Mouse (Mus musculus) activated CD4-positive, CD25-positive, alpha-beta regulatory T cell, adult 4 months (primary cell): Measurements from ENCODE around the gene Exoc1. TPM values are rescaled to one million over a fixed set of nuclear protein-coding genes. Genes with fewer than 3 reads are reported as not detected.

Experiments
- ATAC-seq: one replicate; pipeline ENCODE4 v1.8.0; 2017
- polyA plus RNA-seq, 2 experiments: library from polyadenylated mRNA; unstranded; fragments of 100-300 nt; shearing (Covaris generic); gene quantifications; one replicate each; pipeline ENCODE4 v1.2.1; 2017

Exoc1 gene
- polyA plus RNA-seq, 2 experiments from 2014 or later: 40.6 to 53.4 TPM

GRCm38 (mm10) chr5:76609702-76610370 is 80.7 kb downstream of the Exoc1 start:
- no peak for ATAC-seq

- no peak for ATAC-seq
Measured at GRCm38 (mm10) chr5:76612867-76613499, 83.9 kb downstream of the Exoc1 start.

- ATAC-seq: no peak
Measured at GRCm38 (mm10) chr5:76615276-76615675, 86.2 kb downstream of the Exoc1 start.

GRCm38 (mm10) chr5:76616196-76616747 is 87.2 kb downstream of the Exoc1 start:
- ATAC-seq: no peak

GRCm38 (mm10) chr5:76618750-76619149 is 89.6 kb downstream of the Exoc1 start:
- no peak for ATAC-seq

Other genes starting within 250 kb of the Exoc1 start
- gene Clock, start 224.5 kb upstream of the Exoc1 start, polyA plus RNA-seq: 10 to 100 TPM; 14.0 to 16.6 TPM
- not detected for gene Pdcl2, start 198.2 kb upstream of the Exoc1 start, polyA plus RNA-seq
- not detected for gene Nmu, start 165.5 kb upstream of the Exoc1 start, polyA plus RNA-seq
- not detected for gene Gm7271, start 45.3 kb upstream of the Exoc1 start, polyA plus RNA-seq
- 1 to 10 TPM; 4.9 to 6.7 TPM for gene Cep135, start 59.4 kb downstream of the Exoc1 start, polyA plus RNA-seq
- gene C530008M17Rik, start 127.2 kb downstream of the Exoc1 start, polyA plus RNA-seq: under 1 TPM; 0.50 to 0.53 TPM